Mouse (Mus musculus) C2C12 (cell line): Measurements from ENCODE around the gene Sp6.

Source experiments
- CTCF ChIP-seq: IDR thresholded peaks from one replicate; pipeline ENCODE4 v1.5.1; 2011; ENCODE audit not compliant: control insufficient read depth, insufficient read depth, insufficient read length
- MAX ChIP-seq: IDR thresholded peaks from one replicate; pipeline ENCODE4 v1.6.1; 2011; ENCODE audit warnings: mild to moderate bottlenecking, control low read depth
- MYOD1 ChIP-seq: IDR thresholded peaks from one replicate; pipeline ENCODE4 v1.6.1; 2011; ENCODE audit warnings: low read depth; ENCODE audit not compliant: control insufficient read depth, insufficient read length
- USF1 ChIP-seq: IDR thresholded peaks from one replicate; pipeline ENCODE4 v1.6.1; 2011; ENCODE audit warnings: low read depth, mild to moderate bottlenecking, control low read depth, moderate library complexity

- TF ChIP-seq CTCF, result peak; percentile 90
- TF ChIP-seq USF1, result no peak
- no peak for TF ChIP-seq MAX
- no peak for TF ChIP-seq MYOD1
Measured at GRCm38 (mm10) chr11:97021873-97022484, 8.8 kb downstream of the Sp6 start.
